Mouse (Mus musculus) inflammation-experienced regulatory T-cells, adult 6 months (primary cell): ENCODE measurements around the gene Gss. TPM values are rescaled to one million over a fixed set of nuclear protein-coding genes. Genes with fewer than 3 reads are reported as not detected.
"Not testable (repeated sequence)": the region's sequence is repeated elsewhere in the genome, so short reads cannot be mapped to it uniquely, and the experiment has no call there.

Source experiments
- ATAC-seq: one replicate; pipeline ENCODE4 v1.8.0; 2017
- polyA plus RNA-seq, 3 experiments: library from polyadenylated mRNA; unstranded; fragments of 100-300 nt; shearing (Covaris generic); gene quantifications; one replicate each; pipeline ENCODE4 v1.2.1; 2017

Gss gene
- polyA plus RNA-seq, 3 experiments from 2014 or later: 13.4 to 17.2 (median 15.1) TPM

- no peak for ATAC-seq
Observed at GRCm38 (mm10) chr2:155573001-155573400, 19.6 kb downstream of the Gss start.

- no peak for ATAC-seq
Observed at GRCm38 (mm10) chr2:155569223-155569807, 23.3 kb downstream of the Gss start.

GRCm38 (mm10) chr2:155567751-155568150 lies 24.9 kb downstream of the Gss start:
- ATAC-seq: no peak

GRCm38 (mm10) chr2:155562934-155563333 lies 29.7 kb downstream of the Gss start:
- no peak for ATAC-seq

GRCm38 (mm10) chr2:155562209-155562608 lies 30.4 kb downstream of the Gss start:
- no peak for ATAC-seq

GRCm38 (mm10) chr2:155554426-155554985 lies 38.1 kb downstream of the Gss start:
- ATAC-seq: peak; percentile 62

GRCm38 (mm10) chr2:155552949-155553354 lies 39.7 kb downstream of the Gss start:
- peak; percentile 84 for ATAC-seq

GRCm38 (mm10) chr2:155552336-155552735 lies 40.3 kb downstream of the Gss start:
- no peak for ATAC-seq

GRCm38 (mm10) chr2:155546955-155547354 lies 45.7 kb downstream of the Gss start:
- no peak for ATAC-seq

- ATAC-seq: no peak
Observed at GRCm38 (mm10) chr2:155540822-155541458, 51.7 kb downstream of the Gss start.

GRCm38 (mm10) chr2:155539696-155540095 lies 52.9 kb downstream of the Gss start:
- no peak for ATAC-seq

GRCm38 (mm10) chr2:155538463-155539057 lies 54.0 kb downstream of the Gss start:
- ATAC-seq: not testable (repeated sequence)

- peak; percentile 64 for ATAC-seq
Observed at GRCm38 (mm10) chr2:155537761-155538462, 54.7 kb downstream of the Gss start.

- no peak for ATAC-seq
Observed at GRCm38 (mm10) chr2:155536292-155536691, 56.3 kb downstream of the Gss start.

GRCm38 (mm10) chr2:155527367-155527766 lies 65.2 kb downstream of the Gss start:
- no peak for ATAC-seq

- ATAC-seq: no peak
Observed at GRCm38 (mm10) chr2:155524378-155524777, 68.2 kb downstream of the Gss start.

GRCm38 (mm10) chr2:155523706-155524105 lies 68.9 kb downstream of the Gss start:
- no peak for ATAC-seq

- no peak for ATAC-seq
Observed at GRCm38 (mm10) chr2:155518531-155519270, 73.9 kb downstream of the Gss start.

GRCm38 (mm10) chr2:155517455-155518423 lies 74.9 kb downstream of the Gss start, which contains the start of the genes Acss2 and Ggt7:
Acss2 (plus strand) TSS chr2:155517948.
Ggt7 (minus strand) TSS chr2:155518237.
- peak; percentile 91 for ATAC-seq

- ATAC-seq: no peak
Observed at GRCm38 (mm10) chr2:155515941-155516340, 76.7 kb downstream of the Gss start.

- peak; percentile 33 for ATAC-seq
Observed at GRCm38 (mm10) chr2:155514666-155515065, 77.9 kb downstream of the Gss start.
